Mouse (Mus musculus): ENCODE data around the gene Pmepa1. TPM values are rescaled to one million over a fixed set of nuclear protein-coding genes. Genes with fewer than 3 reads are reported as not detected.
A peak's percentile ranks its signal among the peaks of the same experiment; 100 is the strongest.

Gene Pmepa1
- polyA plus RNA-seq (2016; fragmentation: Nextera tagmentation; extraction: Ambion mirVana), result 5.6 and 6.3 TPM in 2 replicates

DNA sequence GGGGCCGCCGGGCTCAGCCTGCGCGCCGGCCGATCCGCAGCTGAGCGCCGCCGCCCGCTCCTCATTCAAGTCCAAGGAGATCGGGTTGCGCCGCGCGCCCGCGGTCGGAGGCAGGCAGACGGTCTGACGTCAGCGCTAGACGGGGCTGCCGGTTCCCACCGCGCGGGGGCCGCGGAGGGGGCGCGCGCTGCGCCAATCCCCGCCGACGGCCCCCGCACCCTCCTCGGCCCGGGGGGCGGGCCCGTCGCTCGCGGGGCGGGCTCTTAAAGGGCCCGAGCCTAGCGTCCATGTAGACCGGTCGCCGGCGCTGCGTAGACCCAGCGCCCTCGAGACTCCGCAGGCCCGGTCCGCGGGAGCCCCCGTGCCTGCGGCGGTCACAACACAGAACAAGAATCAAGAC is at the start of gene Pmepa1:
Gene Pmepa1 (minus strand): TSS at position 125 of the 400 bp plus-strand sequence.
- Histone ChIP-seq H3K4me3 (peak within 1 kb of the TSS; percentile 70), H3K4me2 (replicated peaks) (peak within 1 kb of the TSS; percentile 82), H3K9ac (peak within 1 kb of the TSS; percentile 96), H3K36me3 (no peaks in the 10 kb centered on the region), H3K9me3 (replicated peaks) (no peaks in the 10 kb centered on the region), H3K27ac (peak within 1 kb of the TSS; percentile 83), H3K4me1 (peaks cover 45% of the 10 kb centered on the region), H3K27me3 (no peaks in the 10 kb centered on the region; the same call in 1 of the 2 replicates)
- peak; percentile 95 for ATAC-seq (ENCODE audit: low FRiP score)
- WGBS, result under 1% methylated on average over 22 of the region's 61 CpGs

DNA sequence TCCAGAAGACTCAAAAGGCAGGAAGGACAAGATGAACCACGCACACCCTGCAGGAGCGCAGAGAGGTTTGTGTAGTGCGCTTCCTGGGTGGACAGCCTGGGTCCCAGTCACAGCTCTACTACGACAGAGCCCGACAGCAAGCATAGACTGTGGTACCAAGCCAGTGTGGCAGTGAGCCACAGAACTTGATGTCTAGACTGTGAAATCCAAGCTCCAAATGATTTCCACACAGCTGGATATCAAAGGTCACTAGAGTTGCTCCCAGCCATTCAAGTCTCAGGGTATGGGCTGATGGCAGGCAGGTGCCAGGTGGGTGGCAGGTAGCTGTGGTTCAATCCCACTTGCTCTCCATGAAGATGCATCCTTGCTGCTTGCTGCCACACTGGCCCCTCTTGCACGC is 45.4 kb upstream of the Pmepa1 start:
- Histone ChIP-seq H3K9ac (no peak overlapping the region), H3K4me2 (replicated peaks) (no peak overlapping the region), H3K9me3 (replicated peaks) (0 out of 2 replicates have a peak, but pooled peaks cover 4% of the 10 kb centered on the region), H3K36me3 (no peaks in the 10 kb centered on the region), H3K27ac (no peak overlapping the region), H3K4me1 (no peaks in the 10 kb centered on the region), H3K27me3 (no peaks in the 10 kb centered on the region), H3K4me3 (no peak overlapping the region)
- WGBS, result 84% methylated on average over 6 of the region's 6 CpGs
- no peak for ATAC-seq (ENCODE audit: low FRiP score)

DNA sequence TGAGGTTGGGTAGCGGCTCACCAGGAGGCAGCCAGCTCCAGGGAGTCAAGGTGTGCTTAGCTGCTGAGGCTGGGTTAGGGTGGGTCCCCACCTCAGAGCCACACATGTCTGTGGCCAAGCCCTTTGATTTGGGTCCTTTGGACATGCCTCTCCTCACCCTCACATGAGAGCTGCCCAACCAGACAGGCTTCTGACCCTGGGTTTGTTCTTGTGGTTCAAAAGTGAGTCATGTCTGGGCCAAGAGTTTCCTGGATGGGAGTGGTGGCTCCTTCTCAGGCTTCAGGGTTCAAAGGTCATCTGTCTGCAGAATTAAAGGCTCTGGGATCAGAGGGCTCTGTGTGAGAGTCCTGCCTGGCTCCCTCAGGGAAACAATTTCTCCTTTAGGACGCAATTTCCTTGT is 44.9 kb upstream of the Pmepa1 start:
- H3K27me3 ChIP-seq, result no peaks in the 10 kb centered on the region
- no peaks in the 10 kb centered on the region for H3K4me1 ChIP-seq
- 84% methylated on average over 2 of the region's 2 CpGs for WGBS
- H3K4me2 ChIP-seq (replicated peaks), result no peak overlapping the region
- no peak overlapping the region for H3K4me3 ChIP-seq
- no peak for ATAC-seq (ENCODE audit: low FRiP score)
- no peaks in the 10 kb centered on the region for H3K36me3 ChIP-seq
- H3K9ac ChIP-seq, result no peak overlapping the region
- H3K9me3 ChIP-seq (replicated peaks), result no peaks in the 10 kb centered on the region
- H3K27ac ChIP-seq, result no peak overlapping the region

DNA sequence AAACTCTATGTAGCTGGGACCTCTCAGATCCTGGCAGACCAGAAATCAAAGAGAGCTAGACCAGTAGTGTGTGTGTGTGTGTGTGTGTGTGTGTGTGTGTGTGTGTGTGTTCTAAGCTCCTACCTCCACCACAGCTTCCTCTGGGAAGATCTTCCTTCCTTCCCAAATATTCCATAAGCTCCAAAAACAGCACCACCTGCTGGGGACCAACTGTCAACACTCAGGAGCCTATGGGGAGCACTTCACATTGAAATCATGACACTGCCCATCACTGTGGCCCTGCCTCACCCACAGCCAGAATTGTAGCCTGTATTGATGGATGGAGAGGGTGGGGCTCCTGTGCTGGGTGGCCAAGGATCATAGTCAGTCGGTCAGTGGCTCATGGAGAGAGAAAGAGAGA is 38.0 kb upstream of the Pmepa1 start:
- Histone ChIP-seq H3K4me3 (no peak overlapping the region), H3K9me3 (replicated peaks) (no peaks in the 10 kb centered on the region), H3K4me1 (no peaks in the 10 kb centered on the region), H3K36me3 (no peaks in the 10 kb centered on the region), H3K9ac (no peak overlapping the region), H3K27ac (no peak overlapping the region), H3K4me2 (replicated peaks) (no peak overlapping the region), H3K27me3 (no peaks in the 10 kb centered on the region)
- WGBS, result no CpG with 5 or more reads among the region's 1 CpGs
- no peak for ATAC-seq (ENCODE audit: low FRiP score)

DNA sequence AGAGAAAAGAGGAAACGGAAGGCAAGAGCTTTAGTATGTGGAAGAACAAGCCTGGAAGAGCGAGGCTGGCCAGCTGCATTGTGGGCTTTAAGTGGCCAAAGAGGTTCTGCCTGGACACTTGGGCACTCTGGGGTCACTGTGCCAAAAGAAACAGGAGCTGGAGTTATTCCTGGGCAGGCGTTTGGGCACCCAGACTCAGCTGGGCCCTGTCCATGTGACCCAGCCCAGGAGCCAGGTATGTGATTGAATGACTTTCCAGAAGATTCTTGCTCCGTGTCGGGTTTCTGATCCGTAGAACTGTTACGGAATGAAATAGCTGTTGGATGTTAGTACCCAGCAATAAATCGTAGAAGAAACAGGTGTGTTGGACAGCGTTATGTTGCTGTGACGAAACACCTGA is 32.2 kb upstream of the Pmepa1 start:
- ATAC-seq (ENCODE audit: low FRiP score), result no peak
- Histone ChIP-seq H3K27me3 (no peaks in the 10 kb centered on the region; the same call in none of the 2 replicates), H3K4me2 (replicated peaks) (no peak overlapping the region), H3K4me3 (no peak overlapping the region), H3K9me3 (replicated peaks) (no peaks in the 10 kb centered on the region), H3K27ac (no peak overlapping the region), H3K4me1 (peaks cover 17% of the 10 kb centered on the region), H3K9ac (no peak overlapping the region), H3K36me3 (no peaks in the 10 kb centered on the region)
- WGBS, result 90% methylated on average over 10 of the region's 10 CpGs

DNA sequence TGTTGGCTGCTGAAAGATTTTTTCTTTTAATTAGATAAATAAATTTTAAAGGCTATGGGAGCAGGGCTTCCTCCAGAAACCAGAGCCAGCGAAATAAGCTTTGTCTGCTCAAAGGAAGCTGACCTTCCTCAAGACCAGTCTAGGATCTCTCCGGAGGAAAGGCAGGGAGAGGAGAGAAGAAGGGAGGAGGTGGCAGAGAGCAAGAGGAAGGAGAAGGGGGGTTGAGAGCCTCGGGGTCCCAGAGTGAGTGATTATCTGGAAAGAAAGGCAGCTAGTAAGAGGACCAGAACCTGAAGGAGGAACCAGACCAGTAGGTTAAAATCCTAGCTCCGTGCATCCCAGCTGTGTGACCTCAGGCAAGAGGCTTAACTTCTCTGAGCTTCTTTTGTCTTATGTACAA is 31.7 kb upstream of the Pmepa1 start:
- 18% methylated on average over 4 of the region's 4 CpGs for WGBS
- peak; percentile 42 for ATAC-seq (ENCODE audit: low FRiP score)
- Histone ChIP-seq H3K27ac (peak overlapping the region; percentile 73), H3K9ac (no peak overlapping the region), H3K9me3 (replicated peaks) (no peaks in the 10 kb centered on the region), H3K27me3 (no peaks in the 10 kb centered on the region; the same call in none of the 2 replicates), H3K4me1 (peaks cover 17% of the 10 kb centered on the region), H3K36me3 (no peaks in the 10 kb centered on the region), H3K4me2 (replicated peaks) (peak overlapping the region; percentile 48), H3K4me3 (no peak overlapping the region; the same call in 1 of the 2 replicates)

DNA sequence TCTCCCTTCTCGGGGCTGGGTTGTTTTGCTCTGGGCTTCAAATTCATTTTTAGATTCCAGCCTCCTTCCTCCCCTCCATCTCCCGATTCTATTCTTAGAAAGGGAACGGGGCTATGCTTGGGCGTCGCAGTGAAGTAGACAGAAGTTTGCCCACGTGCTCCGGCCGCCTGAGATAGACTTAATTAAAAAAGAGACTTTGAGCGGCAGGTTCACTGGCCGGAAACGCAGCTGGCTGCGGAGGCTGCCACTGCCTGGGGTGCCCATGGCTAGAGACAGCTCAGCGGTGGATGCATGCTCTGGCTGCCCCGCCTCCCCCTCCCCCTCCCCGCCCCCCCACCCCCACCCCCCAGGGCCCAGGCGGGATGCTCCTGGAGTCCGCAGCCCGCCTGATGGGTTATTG is 31.2 kb upstream of the Pmepa1 start:
- WGBS, result 3% methylated on average over 13 of the region's 18 CpGs
- peak overlapping the region; percentile 73 for H3K27ac ChIP-seq

DNA sequence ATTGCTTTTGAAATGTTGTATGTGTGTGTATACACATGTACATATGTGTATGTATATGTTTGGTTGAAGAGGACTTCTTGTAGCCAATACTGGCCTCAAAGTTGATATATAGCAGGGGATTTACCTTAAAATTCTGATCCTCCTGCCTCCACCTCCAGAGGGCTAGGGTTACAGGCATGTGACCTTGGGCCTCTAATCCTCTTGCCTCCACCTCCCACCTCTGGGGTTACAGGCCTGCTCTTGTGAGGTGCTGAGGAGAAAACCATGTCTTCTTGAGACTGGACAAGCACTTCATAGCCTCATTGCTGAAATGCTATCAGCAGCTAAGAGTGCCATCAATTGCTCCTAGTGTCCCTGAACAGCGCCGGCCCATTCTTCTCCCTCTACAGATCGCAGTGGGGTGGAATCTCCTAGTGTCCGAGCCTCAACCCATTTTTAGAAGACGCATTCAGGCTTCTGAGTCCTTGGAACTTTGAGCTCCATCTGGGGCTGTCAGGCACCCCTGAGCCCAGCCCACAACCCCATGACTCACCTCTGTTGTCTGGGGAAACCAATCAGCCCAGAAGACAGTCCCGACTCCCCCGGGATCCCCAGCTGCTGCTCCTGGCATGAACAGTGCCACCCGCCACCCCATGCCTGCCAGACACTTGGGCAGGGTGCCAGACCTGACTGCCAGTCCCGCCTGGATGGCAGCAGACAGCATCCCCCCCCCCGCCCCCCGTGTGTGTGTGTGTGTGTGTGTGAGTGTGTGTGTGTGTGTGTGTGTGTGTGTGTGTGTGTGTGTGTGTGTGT is 30.6 kb upstream of the Pmepa1 start:
- Histone ChIP-seq H3K9me3 (replicated peaks) (no peaks in the 10 kb centered on the region), H3K4me3 (no peak overlapping the region), H3K27ac (peak overlapping the region; percentile 73), H3K9ac (0 out of 2 replicates have a peak overlapping the region, but pooled peaks have one; percentile 13), H3K36me3 (no peaks in the 10 kb centered on the region), H3K4me2 (replicated peaks) (peak overlapping the region; percentile 48), H3K27me3 (no peaks in the 10 kb centered on the region; the same call in none of the 2 replicates), H3K4me1 (peaks cover 17% of the 10 kb centered on the region)
- peak; percentile 86 for ATAC-seq (ENCODE audit: low FRiP score)
- 30% methylated on average over 11 of the region's 11 CpGs for WGBS

More for the DNA sequence above, 31.2 kb upstream of the Pmepa1 start:
- Histone ChIP-seq H3K4me2 (replicated peaks) (peak overlapping the region; percentile 48), H3K36me3 (no peaks in the 10 kb centered on the region), H3K4me1 (peaks cover 17% of the 10 kb centered on the region), H3K9me3 (replicated peaks) (no peaks in the 10 kb centered on the region), H3K27me3 (no peaks in the 10 kb centered on the region; the same call in none of the 2 replicates), H3K4me3 (no peak overlapping the region; the same call in 1 of the 2 replicates), H3K9ac (0 out of 2 replicates have a peak overlapping the region, but pooled peaks have one; percentile 13)
- peak; percentile 89 for ATAC-seq (ENCODE audit: low FRiP score)

DNA sequence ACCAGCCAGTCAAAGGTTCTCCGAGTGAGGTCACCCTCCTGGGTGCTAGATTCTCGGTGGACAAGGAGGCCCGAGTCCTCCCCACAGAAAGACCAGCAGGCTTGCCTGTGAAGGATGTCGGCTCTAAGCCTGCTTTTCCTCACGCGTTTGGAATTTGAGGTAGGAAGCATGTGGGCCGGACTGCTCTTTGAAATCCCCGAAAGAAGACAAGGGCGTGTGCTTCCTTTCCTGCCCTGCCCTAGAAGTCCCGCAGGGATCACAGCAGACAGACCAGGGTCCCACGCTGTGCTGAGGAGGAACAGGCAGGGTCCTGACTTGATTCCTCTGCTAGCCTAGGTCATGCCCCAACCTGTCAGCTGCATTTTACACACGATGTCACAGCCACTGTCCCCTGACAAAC is 28.7 kb upstream of the Pmepa1 start:
- 47% methylated on average over 12 of the region's 12 CpGs for WGBS
- no peak for ATAC-seq (ENCODE audit: low FRiP score)
- Histone ChIP-seq H3K27ac (no peak overlapping the region), H3K9ac (no peak overlapping the region), H3K36me3 (no peaks in the 10 kb centered on the region), H3K4me2 (replicated peaks) (no peak overlapping the region), H3K4me1 (peaks cover 17% of the 10 kb centered on the region), H3K27me3 (no peaks in the 10 kb centered on the region; the same call in none of the 2 replicates), H3K9me3 (replicated peaks) (no peaks in the 10 kb centered on the region), H3K4me3 (no peak overlapping the region)

DNA sequence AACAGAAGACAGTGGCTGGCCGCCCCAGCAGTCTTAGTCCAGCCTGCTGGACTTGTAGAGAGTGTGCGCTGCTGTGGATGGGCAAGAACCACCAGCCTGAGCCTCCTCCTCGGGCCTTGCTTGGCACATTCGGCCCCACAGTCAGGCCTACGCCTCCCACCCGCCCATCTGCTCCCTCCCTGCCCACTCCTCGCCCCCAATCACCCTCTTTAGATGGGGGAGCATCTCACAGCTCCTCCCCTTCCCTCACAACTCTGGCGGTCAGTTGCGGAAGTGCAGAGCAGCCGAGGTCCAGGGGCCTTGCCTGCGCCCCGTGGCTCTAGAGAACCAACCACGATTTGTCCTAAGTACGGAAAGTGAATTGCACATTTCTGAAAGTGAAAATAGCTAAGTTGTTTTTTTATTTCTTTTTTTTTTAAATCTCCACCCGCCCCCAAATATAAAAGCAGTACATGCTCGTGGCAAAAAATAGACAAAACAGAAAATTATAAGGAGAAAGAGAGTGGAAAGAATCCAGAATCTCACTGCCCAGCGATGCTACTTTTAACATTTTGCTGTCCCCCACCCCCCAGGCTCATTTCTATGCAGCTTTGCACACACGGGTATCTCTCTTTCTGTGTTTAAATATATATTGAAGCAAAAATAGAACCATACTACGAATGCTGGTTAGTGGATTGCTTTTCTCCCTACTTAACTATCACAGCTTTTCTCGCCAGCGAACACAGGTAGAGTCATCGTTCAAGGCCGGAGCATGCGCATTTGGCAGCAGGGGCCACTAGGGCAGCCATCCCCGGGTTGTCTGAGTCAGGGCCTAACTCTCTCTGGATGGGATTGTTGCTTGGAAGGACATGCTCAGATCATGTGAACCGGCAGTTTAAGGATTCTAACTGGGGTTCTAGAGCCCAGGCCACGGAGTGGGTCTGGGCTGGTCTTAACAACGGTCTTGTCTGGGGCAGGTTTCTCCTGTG is 24.6 kb upstream of the Pmepa1 start:
- Histone ChIP-seq H3K27ac (no peak overlapping the region), H3K4me2 (replicated peaks) (no peak overlapping the region), H3K9me3 (replicated peaks) (no peaks in the 10 kb centered on the region; the same call in 1 of the 2 replicates), H3K4me1 (no peaks in the 10 kb centered on the region; the same call in 1 of the 2 replicates), H3K27me3 (no peaks in the 10 kb centered on the region; the same call in none of the 2 replicates), H3K36me3 (no peaks in the 10 kb centered on the region), H3K4me3 (no peak overlapping the region), H3K9ac (no peak overlapping the region)
- ATAC-seq (ENCODE audit: low FRiP score), result no peak
- 74% methylated on average over 28 of the region's 28 CpGs for WGBS

DNA sequence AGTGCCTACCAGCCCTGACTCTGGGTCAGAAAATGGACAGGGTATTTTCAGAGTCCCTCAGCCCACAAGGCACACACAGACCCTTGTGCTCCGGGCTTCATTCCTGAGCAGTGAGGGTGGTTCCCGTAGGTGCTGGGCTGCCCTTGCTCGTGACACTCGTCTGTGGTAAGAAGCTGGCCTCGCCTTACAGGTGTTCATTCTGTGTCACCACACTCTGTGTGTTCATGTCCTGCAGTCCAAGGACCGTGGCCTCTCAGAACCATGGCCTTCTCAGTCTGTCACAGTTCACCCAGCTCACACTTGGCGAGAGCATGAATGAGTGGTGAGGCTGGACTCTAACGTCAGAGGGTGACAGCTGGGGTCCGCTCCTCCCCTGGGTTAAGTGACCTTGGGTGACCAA is 20.1 kb upstream of the Pmepa1 start:
- Histone ChIP-seq H3K27ac (no peak overlapping the region), H3K36me3 (no peaks in the 10 kb centered on the region), H3K9me3 (replicated peaks) (no peaks in the 10 kb centered on the region; the same call in 1 of the 2 replicates), H3K4me2 (replicated peaks) (no peak overlapping the region), H3K27me3 (no peaks in the 10 kb centered on the region), H3K4me3 (no peak overlapping the region), H3K9ac (no peak overlapping the region), H3K4me1 (no peaks in the 10 kb centered on the region)
- ATAC-seq (ENCODE audit: low FRiP score), result no peak
- WGBS, result 88% methylated on average over 9 of the region's 9 CpGs

DNA sequence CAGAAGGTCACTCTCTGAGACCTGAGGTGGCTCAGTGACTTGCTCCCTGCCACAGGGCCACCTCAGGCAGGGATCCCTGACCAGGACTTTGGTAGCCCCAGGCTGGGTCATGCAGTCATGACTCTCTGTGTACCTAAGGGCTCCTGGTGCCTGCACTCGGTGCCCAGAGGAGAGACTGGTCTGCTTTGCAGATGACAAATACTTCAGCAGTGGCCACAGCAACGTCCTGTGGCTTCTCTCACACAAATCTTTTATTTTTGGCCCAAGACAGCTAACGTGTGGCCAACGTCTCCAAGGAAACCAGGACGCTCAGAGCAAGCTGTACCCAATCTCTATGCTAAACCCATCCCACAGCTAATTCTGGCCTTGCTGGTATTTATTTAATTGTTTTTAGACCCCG is 16.7 kb upstream of the Pmepa1 start:
- WGBS, result 65% methylated on average over 6 of the region's 6 CpGs
- H3K36me3 ChIP-seq, result no peaks in the 10 kb centered on the region
- H3K9me3 ChIP-seq (replicated peaks), result no peaks in the 10 kb centered on the region
- no peaks in the 10 kb centered on the region for H3K4me1 ChIP-seq
- H3K4me3 ChIP-seq, result no peak overlapping the region
- no peak overlapping the region for H3K4me2 ChIP-seq (replicated peaks)
- ATAC-seq (ENCODE audit: low FRiP score), result no peak
- H3K27ac ChIP-seq, result no peak overlapping the region
- no peaks in the 10 kb centered on the region for H3K27me3 ChIP-seq
- H3K9ac ChIP-seq, result no peak overlapping the region

Measured in hindbrain, embryonic 12.5 days (tissue).